In genomic region chr1:92195360-92196149, GRCm38 (mm10) we compare ENCODE assay signal across 8 mouse cellular contexts. TPM values are rescaled to one million over a fixed set of nuclear protein-coding genes. Genes with fewer than 3 reads are reported as not detected.
DNase-seq lines count a peak whose midpoint lies in the region; ATAC-seq and TF ChIP-seq lines count a peak whose summit lies in the region.

TSS of gene Hdac4 (minus strand) at chr1:92195699.

- ATAC-seq in forebrain, embryonic 14.5 days: peak; percentile 88

- no peak within 1 kb of the TSS for H3K4me3 ChIP-seq in testis, adult 2 months (ENCODE audit: control insufficient read depth, low read depth, low read length)
- no peak within 1 kb of the TSS for H3K4me3 ChIP-seq in forebrain, embryonic 14.5 days (ENCODE audit: low read depth, low read length)

- no peaks in the 10 kb centered on the region for H3K36me3 ChIP-seq in testis, adult 2 months (ENCODE audit: control insufficient read depth, insufficient read depth, low read length)
- no peaks in the 10 kb centered on the region for H3K36me3 ChIP-seq in forebrain, embryonic 14.5 days (ENCODE audit: control insufficient read depth, insufficient read depth, low read length)

- H3K9ac ChIP-seq in forebrain, embryonic 14.5 days (ENCODE audit: low read length): no peak within 1 kb of the TSS

- 45% methylated on average over 13 of the region's 13 CpGs for WGBS in forebrain, embryonic 14.5 days

- TF ChIP-seq CTCF in testis, adult 2 months (IDR thresholded peaks at IDR 0.05; ENCODE audit: control insufficient read depth, insufficient read depth, insufficient replicate concordance, low read depth, low read length): no peak

- intact Hi-C loops in heart, postnatal 25 days (cut with DNase I): no loop called here
- intact Hi-C loops in left cerebral cortex, postnatal 4 days (cut with DNase I): no loop called here

- no peaks in the 10 kb centered on the region for H3K27me3 ChIP-seq in testis, adult 2 months (ENCODE audit: control insufficient read depth, insufficient read depth, low read length)
- no peaks in the 10 kb centered on the region for H3K27me3 ChIP-seq in forebrain, embryonic 14.5 days (replicated peaks; ENCODE audit: control insufficient read depth, insufficient read depth, low read length)

- H3K4me1 ChIP-seq in testis, adult 2 months (ENCODE audit: control insufficient read depth, insufficient read depth, low read length): no peaks in the 10 kb centered on the region; the same call in 1 of the 2 replicates
- H3K4me1 ChIP-seq in forebrain, embryonic 14.5 days (ENCODE audit: control insufficient read depth, insufficient read depth, low read length): peaks cover 7% of the 10 kb centered on the region; the same call in 1 of the 2 replicates

- H3K27ac ChIP-seq in testis, adult 2 months (ENCODE audit: control insufficient read depth, insufficient read depth, low read depth, low read length): no peak within 1 kb of the TSS
- H3K27ac ChIP-seq in forebrain, embryonic 14.5 days (ENCODE audit: low read depth, low read length): no peak within 1 kb of the TSS

- no peaks in the 10 kb centered on the region for H3K9me3 ChIP-seq in forebrain, embryonic 14.5 days (replicated peaks; ENCODE audit: control insufficient read depth, low read length)

- no peak for DNase-seq in testis, postnatal 14 days (ENCODE audit: low spot score)
- peak; percentile 98 for DNase-seq in brain, adult 2 months (ENCODE audit: low read depth, low spot score)
- peak; percentile 84 for DNase-seq in forebrain, embryonic 14.5 days (ENCODE audit: low spot score)
- DNase-seq in heart, postnatal 25 days (ENCODE audit: low spot score): peak; percentile 43
- DNase-seq in left cerebral cortex, postnatal 4 days: peak; percentile 91
- DNase-seq in right cerebral cortex, postnatal 25 days: peak; percentile 55
- DNase-seq in thymus, adult 18-20 months: no peak

- H3K4me2 ChIP-seq in forebrain, embryonic 14.5 days (ENCODE audit: low read length): no peak within 1 kb of the TSS

- TF ChIP-seq POLR2A in testis, adult 2 months (IDR thresholded peaks at IDR 0.05; ENCODE audit: control insufficient read depth, low read depth, low read length): no peak

RNA-seq across cellular contexts. Expression of gene Hdac4, which starts in this region (rescaled TPM):
- polyA plus RNA-seq in testis, adult 2 months (2012; rRNA removed): 14.3 and 16.7 TPM in 2 replicates
- polyA plus RNA-seq in forebrain, embryonic 14.5 days (2014; fragmentation: Nextera tagmentation; extraction: Ambion mirVana): 16.5 and 22.7 TPM in 2 replicates
- 10 to 100 TPM; 36.1 to 51.8 TPM for total RNA-seq in heart, postnatal 25 days (2021)
- 10 to 100 TPM; 78.6 to 81.6 TPM for total RNA-seq in left cerebral cortex, postnatal 4 days (2021)

Comparison
In these comparisons a context has a peak if more than half of its experiments do, and no peak if none do; other contexts are left out.
1. DNase-seq: peak in brain, adult 2 months (single experiment), forebrain, embryonic 14.5 days (single experiment), heart, postnatal 25 days (single experiment), left cerebral cortex, postnatal 4 days (single experiment) and right cerebral cortex, postnatal 25 days (single experiment); none in testis, postnatal 14 days (single experiment) and thymus, adult 18-20 months (0 of 2).